In genomic region chr13:73732742-73733700, GRCm38 (mm10) we compare ENCODE assay signal across 8 mouse cellular contexts. TPM values are rescaled to one million over a fixed set of nuclear protein-coding genes. Genes with fewer than 3 reads are reported as not detected.
DNase-seq lines count a peak whose midpoint lies in the region; ATAC-seq and TF ChIP-seq lines count a peak whose summit lies in the region.

Slc12a7 (plus strand) TSS chr13:73733094.

- TF ChIP-seq EP300 in liver, postnatal 0 days (IDR thresholded peaks at IDR 0.05; ENCODE audit: low read depth), result no peak

- WGBS in forebrain, embryonic 12.5 days, result 3% methylated on average over 48 of the region's 48 CpGs
- WGBS in hindbrain, embryonic 15.5 days, result 5% methylated on average over 48 of the region's 48 CpGs
- 6% methylated on average over 45 of the region's 48 CpGs for WGBS in liver, postnatal 0 days (ENCODE audit: insufficient replicate concordance)
- WGBS in olfactory bulb, adult 2 months, result 9% methylated on average over 48 of the region's 48 CpGs

- H3K27me3 ChIP-seq in forebrain, embryonic 12.5 days, result peaks cover 38% of the 10 kb centered on the region
- peaks cover 12% of the 10 kb centered on the region for H3K27me3 ChIP-seq in hindbrain, embryonic 15.5 days
- peaks cover 9% of the 10 kb centered on the region for H3K27me3 ChIP-seq in liver, postnatal 0 days (ENCODE audit: insufficient read depth, low read length)

- TF ChIP-seq CTCF in liver, postnatal 0 days (IDR thresholded peaks at IDR 0.05; ENCODE audit: low read depth), result no peak
- no peak for TF ChIP-seq CTCF in olfactory bulb, adult 2 months (IDR thresholded peaks at IDR 0.05; ENCODE audit: insufficient read depth, low read depth, low read length)

- H3K36me3 ChIP-seq in forebrain, embryonic 12.5 days (replicated peaks), result no peaks in the 10 kb centered on the region
- no peaks in the 10 kb centered on the region for H3K36me3 ChIP-seq in hindbrain, embryonic 15.5 days
- no peaks in the 10 kb centered on the region for H3K36me3 ChIP-seq in liver, postnatal 0 days (replicated peaks; ENCODE audit: insufficient read depth, low read length)

- peak within 1 kb of the TSS; percentile 40 for H3K4me3 ChIP-seq in forebrain, embryonic 12.5 days (replicated peaks)
- H3K4me3 ChIP-seq in hindbrain, embryonic 15.5 days, result peak within 1 kb of the TSS; percentile 39
- H3K4me3 ChIP-seq in liver, postnatal 0 days (ENCODE audit: low read depth, low read length), result peak within 1 kb of the TSS; percentile 37
- H3K4me3 ChIP-seq in olfactory bulb, adult 2 months (ENCODE audit: insufficient read depth, low read depth, low read length), result peak within 1 kb of the TSS; percentile 11; the same call in 1 of the 2 replicates

- no peak for DNase-seq in urinary bladder, adult 2 months (ENCODE audit: low spot score)
- no peak for DNase-seq in urinary bladder, postnatal 36 days (ENCODE audit: low spot score in 2 of 2)
- peak; percentile 62 for DNase-seq in liver, postnatal 0 days
- no peak for DNase-seq in cerebellum, adult 11-12 months
- DNase-seq in spleen, postnatal 36 days (ENCODE audit: low spot score in 2 of 2), result no peak

- peak within 1 kb of the TSS; percentile 44; the same call in 1 of the 2 replicates for H3K9ac ChIP-seq in forebrain, embryonic 12.5 days
- peak within 1 kb of the TSS; percentile 3; the same call in 1 of the 2 replicates for H3K9ac ChIP-seq in hindbrain, embryonic 15.5 days
- H3K9ac ChIP-seq in liver, postnatal 0 days (replicated peaks), result 0 out of 2 replicates have a peak within 1 kb of the TSS, but pooled peaks have one; percentile 34

- peak within 1 kb of the TSS; percentile 72 for H3K4me2 ChIP-seq in forebrain, embryonic 12.5 days
- peak within 1 kb of the TSS; percentile 73 for H3K4me2 ChIP-seq in hindbrain, embryonic 15.5 days
- H3K4me2 ChIP-seq in liver, postnatal 0 days (ENCODE audit: low read depth, low read length), result peak within 1 kb of the TSS; percentile 73

- peaks cover 10% of the 10 kb centered on the region for H3K4me1 ChIP-seq in forebrain, embryonic 12.5 days
- H3K4me1 ChIP-seq in hindbrain, embryonic 15.5 days (replicated peaks), result peaks cover 12% of the 10 kb centered on the region
- peaks cover 17% of the 10 kb centered on the region for H3K4me1 ChIP-seq in liver, postnatal 0 days (ENCODE audit: insufficient read depth)
- peaks cover 8% of the 10 kb centered on the region for H3K4me1 ChIP-seq in olfactory bulb, adult 2 months (ENCODE audit: control insufficient read depth, insufficient read depth, low read length)

- H3K27ac ChIP-seq in forebrain, embryonic 12.5 days, result no peak within 1 kb of the TSS
- no peak within 1 kb of the TSS for H3K27ac ChIP-seq in hindbrain, embryonic 15.5 days (replicated peaks)
- no peak within 1 kb of the TSS for H3K27ac ChIP-seq in liver, postnatal 0 days (ENCODE audit: low read depth)
- no peak within 1 kb of the TSS for H3K27ac ChIP-seq in olfactory bulb, adult 2 months (ENCODE audit: insufficient read depth, low read depth, low read length)

- no peaks in the 10 kb centered on the region for H3K9me3 ChIP-seq in forebrain, embryonic 12.5 days
- H3K9me3 ChIP-seq in hindbrain, embryonic 15.5 days, result no peaks in the 10 kb centered on the region
- H3K9me3 ChIP-seq in liver, postnatal 0 days (ENCODE audit: low read length), result no peaks in the 10 kb centered on the region

- no peak for TF ChIP-seq POLR2A in olfactory bulb, adult 2 months (IDR thresholded peaks at IDR 0.05; ENCODE audit: insufficient read depth, low read depth, low read length)

- ATAC-seq in forebrain, embryonic 12.5 days (ENCODE audit: low FRiP score), result peak; percentile 68
- ATAC-seq in hindbrain, embryonic 15.5 days (ENCODE audit: low FRiP score, low read depth), result peak; percentile 57
- ATAC-seq in liver, postnatal 0 days, result peak; percentile 41

RNA-seq across cellular contexts. Expression of gene Slc12a7, which starts in this region (rescaled TPM):
- 105 and 110 TPM in 2 replicates for polyA plus RNA-seq in urinary bladder, adult 2 months (2012; rRNA removed)
- 40.6 and 48.9 TPM in 2 replicates for polyA plus RNA-seq in forebrain, embryonic 12.5 days (2016; fragmentation: Nextera tagmentation; extraction: Ambion mirVana)
- 10.1 and 10.6 TPM in 2 replicates for polyA plus RNA-seq in hindbrain, embryonic 15.5 days (2015; fragmentation: Nextera tagmentation; extraction: Ambion mirVana)
- 6.5 and 7.0 TPM in 2 replicates for polyA plus RNA-seq in liver, postnatal 0 days (2015; fragmentation: Nextera tagmentation; extraction: Ambion mirVana)
- not detected in 2 replicates for polyA plus RNA-seq in olfactory bulb, adult 2 months (2012; ENCODE audit: insufficient read depth, insufficient read length, low replicate concordance, missing spikeins)
